Mouse (Mus musculus) intestine, embryonic 16.5 days (tissue): ENCODE data around the gene Gtf2i. TPM values are rescaled to one million over a fixed set of nuclear protein-coding genes. Genes with fewer than 3 reads are reported as not detected.
A peak's percentile ranks its signal among the peaks of the same experiment; 100 is the strongest.
"Not testable (repeated sequence)": the region's sequence is repeated elsewhere in the genome, so short reads cannot be mapped to it uniquely, and the experiment has no call there.

Experiments
- ATAC-seq: fragments of 200-750 bp; cut with Nextera tagmentation; 2 replicates; pipeline ENCODE4 v1.8.0; 2017; ENCODE audit warnings: moderate TSS enrichment, moderate library complexity
- H3K27ac ChIP-seq: fragments of 300-500 bp; sonication (generic); 2 replicates; pipeline ENCODE4 v1.5.1; 2014; ENCODE audit warnings: mild to moderate bottlenecking, low read length
- H3K27me3 ChIP-seq: fragments of 300-500 bp; sonication (generic); replicated peaks from 2 replicates; pipeline ENCODE4 v1.6.1; 2014; ENCODE audit warnings: low read length, control low read depth, mixed read lengths; ENCODE audit not compliant: control insufficient read depth, insufficient read depth
- H3K36me3 ChIP-seq: fragments of 300-500 bp; sonication (generic); 2 replicates; pipeline ENCODE4 v1.6.1; 2014; ENCODE audit warnings: low read length, control low read depth; ENCODE audit not compliant: control insufficient read depth, insufficient read depth
- H3K4me1 ChIP-seq: fragments of 300-500 bp; sonication (generic); 2 replicates; pipeline ENCODE4 v1.6.1; 2014; ENCODE audit warnings: low read length, control low read depth, mixed read lengths; ENCODE audit not compliant: control insufficient read depth, insufficient read depth
- H3K4me2 ChIP-seq: fragments of 300-500 bp; sonication (generic); 2 replicates; pipeline ENCODE4 v1.6.1; 2014; ENCODE audit warnings: low read depth, low read length, control low read depth
- H3K4me3 ChIP-seq: fragments of 300-500 bp; sonication (generic); 2 replicates; pipeline ENCODE4 v1.5.1; 2014; ENCODE audit warnings: mild to moderate bottlenecking, low read length
- H3K9ac ChIP-seq: fragments of 300-500 bp; sonication (generic); 2 replicates; pipeline ENCODE4 v1.6.1; 2014; ENCODE audit warnings: low read depth, low read length
- H3K9me3 ChIP-seq: fragments of 300-500 bp; sonication (generic); 2 replicates; pipeline ENCODE4 v1.6.1; 2016; ENCODE audit warnings: low read length, control low read depth; ENCODE audit not compliant: control insufficient read depth
- WGBS: fragments of 180-500 bp; shearing (Covaris S2); extraction: QIAGEN DNeasy Blood & Tissue Kit; methylation state at CpG from one replicate; pipeline ENCODE4 v1.1.7; 2014; 5-methylcytosine and 5-hydroxymethylcytosine counted together
- polyA plus RNA-seq: library from polyadenylated mRNA; unstranded; fragments of >200 nt; fragmentation: Nextera tagmentation; extraction: Ambion mirVana; gene quantifications from 2 replicates; pipeline ENCODE4 v1.2.1, GENCODE M21; 2015

Gene Gtf2i
- polyA plus RNA-seq = 86.7 and 91.5 TPM in 2 replicates

DNA sequence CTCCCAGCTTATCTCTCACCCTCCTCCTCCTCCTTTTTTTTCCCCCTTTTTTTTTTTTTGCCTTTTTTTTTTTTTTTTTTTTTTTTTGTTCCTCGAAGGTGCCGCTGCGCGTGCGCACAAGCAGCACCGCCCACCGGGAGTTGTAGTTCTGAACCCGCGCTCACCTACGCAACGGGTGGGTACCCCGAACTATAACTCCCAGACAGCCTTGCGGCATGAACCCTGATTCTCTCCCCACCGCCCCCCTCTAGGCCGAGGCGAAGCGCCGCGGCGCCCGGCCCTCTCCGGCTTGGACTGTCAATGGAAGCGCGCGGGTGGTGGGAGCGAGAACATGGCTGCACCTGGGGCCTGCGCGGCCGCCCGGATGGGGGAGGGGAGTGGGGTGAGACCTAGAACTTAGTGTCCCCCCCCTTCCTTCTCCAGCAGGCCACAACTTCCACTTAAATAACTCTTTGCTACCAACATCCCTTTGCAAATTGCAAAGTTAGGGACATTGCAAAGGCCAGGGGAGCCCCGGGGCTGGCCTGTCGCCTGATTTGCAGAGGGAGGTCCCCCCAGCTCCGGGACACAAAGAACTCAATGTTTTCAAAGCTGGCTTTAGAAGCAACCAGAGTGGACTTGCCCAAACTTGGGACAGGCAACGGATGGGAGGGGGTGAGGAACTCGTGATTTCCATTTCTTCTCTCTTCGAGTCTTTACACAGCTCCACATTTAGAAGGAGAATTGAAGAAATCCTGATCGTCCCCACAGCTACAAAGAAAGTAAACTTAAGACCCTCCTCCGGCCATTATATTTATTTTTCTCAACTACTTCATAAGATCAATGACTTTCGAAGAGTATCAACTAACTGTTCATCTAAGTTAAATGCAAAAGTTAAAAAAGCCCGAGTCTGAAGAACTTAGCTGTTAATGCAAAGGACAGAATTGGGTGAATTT lies at the start of gene Gtf2i:
Gene Gtf2i, minus strand, starts transcription at position 73 of the 935 bp plus-strand sequence.
- Histone ChIP-seq H3K9me3 (no peaks in the 10 kb centered on the region), H3K9ac (peak within 1 kb of the TSS; percentile 96), H3K36me3 (peaks cover 6% of the 10 kb centered on the region), H3K4me3 (peak within 1 kb of the TSS; percentile 72), H3K27ac (peak within 1 kb of the TSS; percentile 99), H3K27me3 (no peaks in the 10 kb centered on the region), H3K4me2 (peak within 1 kb of the TSS; percentile 67), H3K4me1 (peaks cover 24% of the 10 kb centered on the region)
- ATAC-seq = peak; percentile 92
- WGBS = under 1% methylated on average over 40 of the region's 40 CpGs

DNA sequence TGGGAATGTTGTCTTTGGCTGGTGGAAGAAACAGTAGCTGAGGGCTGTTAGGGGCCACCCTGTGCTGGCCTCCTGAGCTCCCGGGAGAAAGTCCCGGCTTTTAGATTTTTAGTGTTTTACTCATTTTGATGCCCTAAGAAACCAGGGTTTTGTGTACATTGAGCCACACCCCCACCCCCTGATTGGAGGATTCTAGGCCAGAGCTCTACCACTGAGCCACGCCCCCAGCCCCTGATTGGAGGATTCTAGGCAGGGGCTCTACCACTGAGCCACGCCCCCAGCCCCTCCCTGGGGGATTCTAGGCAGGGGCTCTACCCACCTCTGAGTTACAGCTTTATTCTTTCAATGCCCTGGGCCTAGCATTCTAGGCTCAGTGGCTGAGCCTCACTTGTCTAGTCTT lies 44.5 kb upstream of the Gtf2i start:
- 90% methylated on average over 4 of the region's 4 CpGs for WGBS
- Histone ChIP-seq H3K27ac (no peak overlapping the region), H3K36me3 (peaks cover 10% of the 10 kb centered on the region), H3K9me3 (no peaks in the 10 kb centered on the region), H3K4me2 (no peak overlapping the region), H3K9ac (no peak overlapping the region), H3K27me3 (no peaks in the 10 kb centered on the region), H3K4me1 (no peaks in the 10 kb centered on the region), H3K4me3 (no peak overlapping the region)
- no peak for ATAC-seq

DNA sequence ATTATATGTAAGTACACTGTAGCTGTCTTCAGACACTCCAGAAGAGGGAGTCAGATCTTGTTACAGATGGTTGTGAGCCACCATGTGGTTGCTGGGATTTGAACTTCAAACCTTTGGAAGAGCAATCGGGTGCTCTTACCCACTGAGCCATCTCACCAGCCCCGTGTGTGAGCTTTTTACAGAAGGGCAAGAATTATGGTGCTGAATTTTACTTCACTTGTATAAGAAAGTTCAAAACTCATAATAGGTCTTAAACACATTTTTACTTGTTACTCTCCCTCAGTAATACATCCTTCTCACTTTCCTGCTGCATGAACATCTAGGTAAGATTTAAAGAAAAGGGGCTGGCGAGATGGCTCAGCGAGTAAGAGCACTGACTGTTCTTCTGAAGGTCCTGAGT lies 40.8 kb upstream of the Gtf2i start:
- H3K36me3 ChIP-seq, H3K4me2 ChIP-seq, H3K27me3 ChIP-seq, H3K9ac ChIP-seq, H3K4me3 ChIP-seq, H3K9me3 ChIP-seq, H3K4me1 ChIP-seq, ATAC-seq, H3K27ac ChIP-seq: not testable (repeated sequence)
- 88% methylated on average over 4 of the region's 4 CpGs for WGBS

DNA sequence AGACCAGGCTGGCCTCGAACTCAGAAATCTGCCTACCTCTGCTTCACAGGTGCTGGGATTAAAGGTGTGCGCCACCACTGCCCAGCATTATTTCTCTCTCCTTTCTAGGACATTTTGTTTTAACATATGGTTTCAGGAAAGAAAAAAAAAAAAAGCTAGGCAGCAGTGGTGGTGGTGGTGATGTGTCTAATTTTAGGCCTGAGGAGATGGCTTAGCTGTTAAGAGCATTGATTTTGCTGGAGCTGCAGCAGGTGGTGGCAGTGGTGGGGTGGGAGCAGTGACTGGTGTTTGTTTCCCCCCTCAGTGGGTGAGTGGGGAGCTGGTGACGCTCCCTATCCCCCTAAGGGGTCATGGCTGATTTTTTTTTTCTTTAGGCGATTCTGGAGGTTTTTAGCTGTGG lies 38.6 kb upstream of the Gtf2i start:
- Histone ChIP-seq H3K36me3 (no peaks in the 10 kb centered on the region; the same call in 1 of the 2 replicates), H3K4me1 (peaks cover 8% of the 10 kb centered on the region), H3K4me3 (no peak overlapping the region), H3K9me3 (no peaks in the 10 kb centered on the region), H3K27me3 (no peaks in the 10 kb centered on the region), H3K4me2 (no peak overlapping the region), H3K9ac (no peak overlapping the region), H3K27ac (no peak overlapping the region)
- WGBS = 71% methylated on average over 4 of the region's 4 CpGs
- ATAC-seq = no peak

DNA sequence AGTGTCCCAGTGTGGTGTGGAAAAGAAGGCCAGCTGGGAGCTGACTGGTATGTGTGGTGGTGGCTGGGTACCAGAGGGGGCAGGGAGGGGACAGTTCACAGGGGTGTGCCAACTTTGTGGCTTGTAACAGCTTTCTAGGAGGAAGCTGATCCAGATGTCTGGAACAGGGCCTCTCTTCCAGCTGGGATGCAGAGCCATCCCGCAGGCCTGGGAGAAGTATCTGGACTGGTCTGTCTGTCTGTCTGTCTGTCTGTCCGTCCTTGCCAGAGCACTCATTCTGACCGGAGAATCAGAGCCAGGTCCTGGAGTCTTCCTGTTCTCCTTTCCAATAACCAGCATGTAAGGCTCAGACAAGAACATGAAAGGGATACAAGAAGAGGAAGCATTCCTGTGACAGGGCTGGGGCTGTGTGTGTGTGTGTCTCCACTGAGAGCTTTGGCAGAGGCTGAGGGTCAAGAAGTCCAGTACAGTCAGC lies 38.0 kb upstream of the Gtf2i start:
- ATAC-seq = peak; percentile 32; the same call in 1 of the 2 replicates
- no peak overlapping the region for H3K4me3 ChIP-seq
- H3K36me3 ChIP-seq = no peaks in the 10 kb centered on the region
- H3K4me1 ChIP-seq = peaks cover 8% of the 10 kb centered on the region
- H3K9ac ChIP-seq = no peak overlapping the region
- H3K9me3 ChIP-seq = no peaks in the 10 kb centered on the region
- 0 out of 2 replicates have a peak overlapping the region, but pooled peaks have one; percentile 2 for H3K27ac ChIP-seq
- H3K27me3 ChIP-seq = no peaks in the 10 kb centered on the region
- H3K4me2 ChIP-seq = no peak overlapping the region
- 73% methylated on average over 3 of the region's 3 CpGs for WGBS

DNA sequence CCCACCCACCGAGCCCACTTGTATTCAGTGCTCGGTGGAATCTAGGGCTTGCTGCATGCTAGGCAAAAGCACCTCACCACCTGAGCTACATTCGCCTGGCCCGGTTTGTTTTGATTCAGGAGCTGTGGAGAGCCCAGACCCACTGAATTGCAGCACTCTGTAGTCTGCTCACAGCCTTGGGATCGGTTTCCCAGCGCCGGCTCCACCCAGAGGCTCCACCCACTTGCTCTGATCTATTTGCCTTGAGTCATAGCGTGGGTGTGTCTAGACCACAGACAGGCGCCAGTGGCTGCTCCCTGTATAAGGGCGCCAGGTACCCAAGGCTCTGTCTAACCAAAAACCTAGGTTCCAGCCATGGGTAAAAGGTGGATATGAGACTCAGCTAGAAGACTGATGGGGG lies 36.1 kb upstream of the Gtf2i start:
- no peak overlapping the region for H3K4me3 ChIP-seq
- H3K27me3 ChIP-seq = no peaks in the 10 kb centered on the region
- no peaks in the 10 kb centered on the region for H3K36me3 ChIP-seq
- H3K9ac ChIP-seq = 0 out of 2 replicates have a peak overlapping the region, but pooled peaks have one; percentile 29
- peak overlapping the region; percentile 33 for H3K4me2 ChIP-seq
- WGBS = 10% methylated on average over 10 of the region's 10 CpGs
- H3K9me3 ChIP-seq = no peaks in the 10 kb centered on the region
- ATAC-seq = peak; percentile 96
- H3K4me1 ChIP-seq = peaks cover 8% of the 10 kb centered on the region
- H3K27ac ChIP-seq = no peak overlapping the region

DNA sequence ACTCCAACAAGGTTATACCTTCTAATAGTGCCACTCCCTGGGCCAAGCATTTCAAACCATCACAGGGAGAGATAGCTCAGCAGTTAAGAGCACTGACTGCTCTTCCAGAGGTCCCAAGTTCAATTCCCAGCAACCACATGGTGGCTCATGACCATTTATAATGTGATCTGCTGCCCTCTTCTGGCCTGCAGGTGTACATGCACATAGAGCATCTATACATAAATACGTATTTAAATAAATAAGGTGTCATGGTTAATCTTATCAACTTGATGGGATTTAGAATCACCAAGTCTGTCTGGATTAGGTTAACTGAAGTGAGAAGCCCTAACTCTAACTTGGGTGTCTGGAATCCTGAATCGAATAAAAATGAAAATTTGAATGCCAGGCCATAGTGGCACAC lies 32.5 kb upstream of the Gtf2i start:
- Histone ChIP-seq H3K4me3 (no peak overlapping the region), H3K4me1 (peaks cover 6% of the 10 kb centered on the region)
- 80% methylated on average over 2 of the region's 2 CpGs for WGBS

DNA sequence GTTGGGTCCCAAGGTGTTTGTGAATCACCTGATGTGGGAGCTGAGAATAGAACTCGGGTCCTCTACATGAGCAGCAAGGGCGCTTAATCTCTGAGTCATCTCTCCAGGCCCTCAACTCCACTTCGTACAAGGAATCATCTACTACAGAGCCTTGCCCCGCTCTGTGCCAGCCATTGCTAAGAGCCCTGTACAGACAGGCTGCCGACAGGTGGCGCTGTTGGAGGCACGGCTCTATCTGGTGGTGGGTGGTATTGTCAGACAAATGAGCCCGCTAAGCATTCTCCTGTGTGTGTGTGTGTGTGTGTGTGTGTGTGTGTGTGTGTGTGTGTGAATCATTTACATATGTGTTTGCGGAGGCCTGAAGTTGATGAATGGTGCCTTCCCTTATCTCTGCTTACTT lies 30.9 kb upstream of the Gtf2i start:
- H3K27ac ChIP-seq = no peak overlapping the region
- no peaks in the 10 kb centered on the region for H3K36me3 ChIP-seq
- no peak for ATAC-seq
- no peak overlapping the region for H3K4me3 ChIP-seq
- H3K9ac ChIP-seq = no peak overlapping the region
- 79% methylated on average over 9 of the region's 9 CpGs for WGBS
- H3K9me3 ChIP-seq = no peaks in the 10 kb centered on the region
- H3K27me3 ChIP-seq = no peaks in the 10 kb centered on the region
- peaks cover 2% of the 10 kb centered on the region for H3K4me1 ChIP-seq
- H3K4me2 ChIP-seq = no peak overlapping the region

More for the DNA sequence above, 32.5 kb upstream of the Gtf2i start:
- Histone ChIP-seq H3K27me3 (no peaks in the 10 kb centered on the region), H3K9me3 (no peaks in the 10 kb centered on the region), H3K9ac (no peak overlapping the region), H3K4me2 (no peak overlapping the region), H3K36me3 (no peaks in the 10 kb centered on the region), H3K27ac (no peak overlapping the region)
- ATAC-seq = no peak

DNA sequence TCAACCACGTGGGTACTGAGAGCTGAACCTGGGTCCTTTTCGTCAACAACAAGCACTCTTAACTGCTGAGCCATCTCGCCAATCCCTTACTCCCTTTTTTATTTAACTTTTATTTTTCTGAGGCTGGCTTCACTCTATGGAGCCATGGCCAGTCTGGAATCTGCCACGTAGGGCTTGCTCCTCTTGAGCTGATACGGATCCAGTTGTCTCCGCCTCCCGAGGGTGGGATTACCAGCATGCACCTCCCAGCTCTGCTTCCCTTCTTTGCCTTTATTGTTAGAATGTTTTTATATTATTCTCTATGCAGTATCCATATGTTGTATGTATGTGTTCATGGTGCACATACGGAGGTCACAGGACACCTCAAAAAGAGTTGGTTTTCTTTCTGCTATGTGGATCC lies 29.5 kb upstream of the Gtf2i start:
- H3K27me3 ChIP-seq = no peaks in the 10 kb centered on the region
- H3K4me1 ChIP-seq = no peaks in the 10 kb centered on the region
- H3K4me2 ChIP-seq = no peak overlapping the region
- H3K9me3 ChIP-seq = no peaks in the 10 kb centered on the region
- no peaks in the 10 kb centered on the region for H3K36me3 ChIP-seq
- no peak overlapping the region for H3K9ac ChIP-seq
- no peak overlapping the region for H3K27ac ChIP-seq
- WGBS = 84% methylated on average over 8 of the region's 8 CpGs
- no peak overlapping the region for H3K4me3 ChIP-seq
- no peak for ATAC-seq
